Mouse (Mus musculus) hindbrain, postnatal 0 days (tissue): ENCODE results near the gene Eif2ak3. TPM values are rescaled to one million over a fixed set of nuclear protein-coding genes. Genes with fewer than 3 reads are reported as not detected.
"Not testable (repeated sequence)": the region's sequence is repeated elsewhere in the genome, so short reads cannot be mapped to it uniquely, and the experiment has no call there.

ENCODE experiments used
- ATAC-seq: fragments of 200-750 bp; cut with Nextera tagmentation; 2 replicates; pipeline ENCODE4 v1.8.0; 2017; ENCODE audit warnings: mild to moderate bottlenecking, moderate TSS enrichment, moderate library complexity
- DNase-seq: peaks from one replicate; pipeline ENCODE4 v3.0.0-alpha.2; 2015; ENCODE audit warnings: low spot score
- H3K27ac ChIP-seq: fragments of 300-500 bp; sonication (generic); 2 replicates; pipeline ENCODE4 v1.5.1; 2014; ENCODE audit warnings: mild to moderate bottlenecking
- H3K27me3 ChIP-seq: fragments of 300-500 bp; sonication (generic); 2 replicates; pipeline ENCODE4 v1.6.1; 2014; ENCODE audit warnings: low read length, mixed read lengths; ENCODE audit not compliant: insufficient read depth
- H3K36me3 ChIP-seq: fragments of 300-500 bp; sonication (generic); 2 replicates; pipeline ENCODE4 v1.6.1; 2014; ENCODE audit warnings: low read length, mixed read lengths; ENCODE audit not compliant: insufficient read depth
- H3K4me1 ChIP-seq: fragments of 300-500 bp; sonication (generic); 2 replicates; pipeline ENCODE4 v1.6.1; 2014; ENCODE audit warnings: antibody characterized with exemption, low read length, mixed read lengths; ENCODE audit not compliant: insufficient read depth
- H3K4me2 ChIP-seq: fragments of 300-500 bp; sonication (generic); 2 replicates; pipeline ENCODE4 v1.6.1; 2014; ENCODE audit warnings: low read depth, mild to moderate bottlenecking, low read length, moderate library complexity, mixed read lengths
- H3K4me3 ChIP-seq: fragments of 300-500 bp; sonication (generic); 2 replicates; pipeline ENCODE4 v1.5.1; 2014; ENCODE audit warnings: low read length
- H3K9ac ChIP-seq: fragments of 300-500 bp; sonication (generic); replicated peaks from 2 replicates; pipeline ENCODE4 v1.6.1; 2014; ENCODE audit warnings: mild to moderate bottlenecking, low read length, moderate library complexity, mixed read lengths
- H3K9me3 ChIP-seq: fragments of 300-500 bp; sonication (generic); 2 replicates; pipeline ENCODE4 v1.6.1; 2016; ENCODE audit warnings: low read length, mixed read lengths
- CTCF ChIP-seq: IDR thresholded peaks from 2 replicates; pipeline ENCODE4 v1.5.1; 2016; ENCODE audit warnings: antibody characterized with exemption, control low read depth, low read depth
- WGBS: fragments of 180-500 bp; shearing (Covaris S2); extraction: QIAGEN DNeasy Blood & Tissue Kit; methylation state at CpG from one replicate; pipeline ENCODE4 v1.1.7; 2014; 5-methylcytosine and 5-hydroxymethylcytosine counted together
- polyA plus RNA-seq: library from polyadenylated mRNA; unstranded; fragments of >200 nt; fragmentation: Nextera tagmentation; extraction: Ambion mirVana; gene quantifications from 2 replicates; pipeline ENCODE4 v1.2.1, GENCODE M21; 2015
- total RNA-seq: library from RNA; depleted of rRNA; stranded (reverse); fragments of >200 nt; gene quantifications from 2 replicates; pipeline ENCODE4 v1.2.3, GENCODE M21; 2014

Gene Eif2ak3
- total and polyA plus RNA-seq, 2 experiments from 2014 or later, result 7.6 to 18.3 TPM

- H3K4me3 ChIP-seq, result no peak overlapping the region
- 87% methylated on average over 8 of the region's 8 CpGs for WGBS
- H3K4me2 ChIP-seq, result no peak overlapping the region
- H3K4me1 ChIP-seq, result no peaks in the 10 kb centered on the region
- DNase-seq (no peak), ATAC-seq (no peak)
- no peaks in the 10 kb centered on the region for H3K36me3 ChIP-seq
- H3K27me3 ChIP-seq, result no peaks in the 10 kb centered on the region
- TF ChIP-seq CTCF, result no peak
- H3K27ac ChIP-seq, result no peak overlapping the region
- no peaks in the 10 kb centered on the region for H3K9me3 ChIP-seq
- H3K9ac ChIP-seq, result no peak overlapping the region
Observed at GRCm38 (mm10) chr6:70815471-70815870, 28.8 kb upstream of the Eif2ak3 start.

DNA sequence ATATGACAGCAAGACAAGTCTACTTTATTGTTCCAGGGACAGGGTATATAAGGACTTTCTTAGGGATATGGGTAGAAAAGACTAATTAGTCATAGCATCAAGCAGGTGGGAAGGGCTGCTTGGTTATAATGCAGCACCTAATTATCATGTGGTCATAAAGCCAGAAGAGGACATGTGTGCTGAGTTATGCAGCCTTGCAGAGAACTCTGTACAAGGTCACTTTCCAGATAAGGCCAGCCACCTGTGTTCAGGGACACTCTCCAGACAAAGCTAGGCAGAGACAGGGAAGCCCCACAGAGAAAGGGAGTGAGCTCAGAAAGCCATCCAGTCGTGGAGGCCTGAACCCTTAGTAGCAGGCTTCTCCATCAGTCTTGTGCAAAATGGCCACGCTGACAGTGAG is 22.7 kb upstream of the Eif2ak3 start:
- no peaks in the 10 kb centered on the region for H3K27me3 ChIP-seq
- no peak overlapping the region for H3K9ac ChIP-seq
- no peaks in the 10 kb centered on the region for H3K9me3 ChIP-seq
- ATAC-seq, result no peak
- TF ChIP-seq CTCF, result no peak
- no peak for DNase-seq
- no peaks in the 10 kb centered on the region for H3K4me1 ChIP-seq
- 66% methylated on average over 2 of the region's 2 CpGs for whole genome bisulfite sequencing
- H3K27ac ChIP-seq, result no peak overlapping the region
- no peaks in the 10 kb centered on the region for H3K36me3 ChIP-seq
- H3K4me3 ChIP-seq, result no peak overlapping the region
- H3K4me2 ChIP-seq, result no peak overlapping the region

GRCm38 (mm10) chr6:70822386-70822910 is 21.9 kb upstream of the Eif2ak3 start:
- no peak overlapping the region for H3K27ac ChIP-seq
- H3K4me3 ChIP-seq, result no peak overlapping the region
- DNase-seq (no peak), ATAC-seq (no peak)
- no peak for TF ChIP-seq CTCF
- no peaks in the 10 kb centered on the region for H3K9me3 ChIP-seq
- H3K27me3 ChIP-seq, result no peaks in the 10 kb centered on the region
- H3K9ac ChIP-seq, result no peak overlapping the region
- H3K4me1 ChIP-seq, result no peaks in the 10 kb centered on the region
- 66% methylated on average over 5 of the region's 5 CpGs for WGBS
- H3K4me2 ChIP-seq, result no peak overlapping the region
- no peaks in the 10 kb centered on the region for H3K36me3 ChIP-seq

GRCm38 (mm10) chr6:70823277-70823676 is 21.0 kb upstream of the Eif2ak3 start:
- not testable (repeated sequence) for H3K27ac ChIP-seq, H3K36me3 ChIP-seq, H3K9ac ChIP-seq, H3K4me1 ChIP-seq, H3K4me3 ChIP-seq, ATAC-seq, H3K27me3 ChIP-seq, H3K4me2 ChIP-seq, DNase-seq, H3K9me3 ChIP-seq
- 78% methylated on average over 4 of the region's 4 CpGs for WGBS

DNA sequence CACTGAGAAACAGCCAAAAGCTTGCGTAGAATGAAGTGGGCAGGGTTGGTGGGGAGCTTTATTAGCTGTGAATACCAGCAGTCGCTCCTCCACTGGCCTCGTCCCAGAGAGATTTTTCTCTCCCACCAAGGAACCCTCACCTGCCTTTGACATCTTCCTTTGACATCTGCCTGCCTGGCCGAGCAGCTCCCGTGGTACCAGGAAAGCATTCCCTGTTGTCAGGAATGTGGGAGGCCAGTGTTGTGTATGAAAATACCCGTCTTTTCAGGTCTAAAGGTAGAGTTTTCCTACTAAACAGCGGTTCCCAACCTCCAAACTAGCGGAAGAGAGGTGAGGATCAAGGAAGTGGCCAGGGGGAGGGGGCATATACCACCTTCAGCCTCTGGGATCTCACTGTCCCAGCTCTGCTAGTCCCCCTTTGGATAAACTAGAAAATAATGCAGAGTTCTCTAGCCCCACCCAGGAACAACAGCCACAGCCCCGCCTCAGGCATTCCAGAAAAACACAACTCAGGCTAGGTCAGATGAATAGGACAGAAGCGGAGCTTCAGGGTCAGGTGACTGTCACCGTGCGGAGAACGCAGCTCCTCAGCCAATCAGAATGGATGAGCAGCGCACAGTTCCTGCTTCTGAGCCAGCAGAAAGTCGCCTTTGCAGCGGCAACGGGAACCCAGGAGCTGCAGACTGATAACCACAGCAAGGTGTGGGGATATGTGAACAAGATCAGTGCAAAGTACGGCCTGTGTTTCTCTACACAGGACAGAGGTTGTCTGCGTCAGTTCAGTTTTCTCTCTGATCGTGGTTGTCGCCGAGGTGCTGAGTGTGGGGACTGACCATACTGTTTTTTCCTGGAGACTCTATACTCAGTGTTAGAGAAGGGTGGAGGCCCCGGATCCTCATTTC is 20.0 kb upstream of the Eif2ak3 start:
- no peaks in the 10 kb centered on the region for H3K36me3 ChIP-seq
- no peak overlapping the region; the same call in 1 of the 2 replicates for H3K27ac ChIP-seq
- peak overlapping the region; percentile 85 for H3K4me2 ChIP-seq
- peak overlapping the region; percentile 34 for H3K4me3 ChIP-seq
- DNase-seq (peak; percentile 75), ATAC-seq (peak; percentile 94)
- H3K27me3 ChIP-seq, result no peaks in the 10 kb centered on the region
- TF ChIP-seq CTCF, result no peak
- 6% methylated on average over 23 of the region's 23 CpGs for WGBS
- no peaks in the 10 kb centered on the region for H3K9me3 ChIP-seq
- no peaks in the 10 kb centered on the region for H3K4me1 ChIP-seq
- peak overlapping the region; percentile 33 for H3K9ac ChIP-seq

- H3K9ac ChIP-seq, result peak overlapping the region; percentile 33; the same call in 1 of the 2 replicates
- H3K4me3 ChIP-seq, result peak overlapping the region; percentile 34
- no peaks in the 10 kb centered on the region for H3K36me3 ChIP-seq
- TF ChIP-seq CTCF, result no peak
- DNase-seq (no peak), ATAC-seq (0 out of 2 replicates have a peak, but pooled peaks have one; percentile 18)
- H3K4me1 ChIP-seq, result no peaks in the 10 kb centered on the region
- H3K4me2 ChIP-seq, result peak overlapping the region; percentile 85
- WGBS, result 49% methylated on average over 4 of the region's 4 CpGs
- H3K27ac ChIP-seq, result no peak overlapping the region
- H3K27me3 ChIP-seq, result no peaks in the 10 kb centered on the region
- H3K9me3 ChIP-seq, result no peaks in the 10 kb centered on the region
Observed at GRCm38 (mm10) chr6:70824987-70825337, 19.4 kb upstream of the Eif2ak3 start.

DNA sequence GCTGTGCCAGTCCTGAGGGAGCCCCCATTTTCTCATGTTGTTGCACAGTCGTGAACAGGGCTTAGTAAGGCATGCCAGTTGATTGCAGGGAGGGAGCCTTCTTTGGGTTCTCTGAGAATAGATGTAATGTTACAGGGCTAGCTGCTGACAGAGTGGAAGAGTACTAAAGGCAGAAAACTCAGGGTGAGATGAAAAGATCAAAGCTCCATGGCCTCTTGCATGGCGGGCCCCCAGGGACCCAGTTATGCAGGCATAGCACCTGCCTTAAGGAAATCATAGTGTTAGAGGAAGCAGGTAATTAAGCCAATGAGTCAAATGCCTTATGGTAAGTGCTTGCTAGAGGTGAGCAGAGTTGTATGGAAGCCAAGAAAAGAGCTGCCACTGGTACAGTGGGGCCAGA is 14.9 kb upstream of the Eif2ak3 start:
- WGBS, result 64% methylated on average over 2 of the region's 2 CpGs
- no peaks in the 10 kb centered on the region for H3K27me3 ChIP-seq
- ATAC-seq (no peak), DNase-seq (no peak)
- H3K9me3 ChIP-seq, result no peaks in the 10 kb centered on the region
- no peak for TF ChIP-seq CTCF
- H3K36me3 ChIP-seq, result no peaks in the 10 kb centered on the region
- no peaks in the 10 kb centered on the region for H3K4me1 ChIP-seq
- H3K9ac ChIP-seq, result no peak overlapping the region
- H3K27ac ChIP-seq, result no peak overlapping the region
- H3K4me2 ChIP-seq, result no peak overlapping the region
- H3K4me3 ChIP-seq, result no peak overlapping the region
